Mouse (Mus musculus): ENCODE results near the gene Hbb-bh1.

GRCm38 (mm10) chr7:103810296-103810695 is 32.7 kb downstream of the Hbb-bh1 start:
- TF ChIP-seq CTCF (conservative IDR thresholded peaks at IDR 0.05; ENCODE audit: low read length) (no peak), POU5F1 (IDR thresholded peaks at IDR 0.05; ENCODE audit: borderline replicate concordance, low read length) (no peak), NANOG (IDR thresholded peaks at IDR 0.05; ENCODE audit: borderline replicate concordance, low read length) (no peak)

Measured in E14TG2a.4 (cell line).